Comparison of ENCODE assay signal across 16 mouse cellular contexts in the genomic region with DNA sequence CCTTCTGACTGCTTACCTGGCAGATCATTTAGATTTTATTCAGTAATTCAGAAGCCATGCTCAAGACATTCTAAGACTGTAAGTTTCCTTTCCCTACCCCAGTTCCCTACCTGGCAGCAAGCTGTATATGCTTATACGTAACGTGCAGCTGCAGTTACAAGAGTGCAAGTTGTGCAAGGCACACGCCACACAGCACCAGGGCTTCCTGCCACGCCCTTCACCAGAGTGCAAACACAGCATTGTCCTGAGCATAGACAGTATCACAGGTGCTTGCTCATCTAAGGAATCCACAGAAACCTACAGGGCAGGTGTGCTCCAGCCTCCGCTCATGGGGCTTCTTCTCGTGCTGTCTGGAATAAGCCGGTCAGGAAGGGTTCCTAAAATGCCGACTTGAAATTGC.
"Had no signal": no experiment of that assay in that cellular context is flagged by ENCODE, and none has a peak within 500 bp of the region (broad histone marks: within the 10 kb centered on the region; RNA-seq: fewer than 3 reads in every experiment).

No protein-coding gene starts in this region.

- H3K4me2 ChIP-seq: limb, embryonic 13.5 days; liver, embryonic 13.5 days; lung, embryonic 14.5 days; midbrain, embryonic 11.5 days; neural tube, embryonic 13.5 days had no signal

- DNase-seq: kidney, adult 18-20 months; kidney, postnatal 25 days; layer of hippocampus, adult 9-11 months; liver, embryonic 13.5 days; lung, embryonic 14.5 days; midbrain, embryonic 14.5 days; thymus, adult 18-20 months; thymus, postnatal 36 days had no signal

- H3K27me3 ChIP-seq: liver, embryonic 13.5 days; neural tube, embryonic 13.5 days had no signal

- H3K4me3 ChIP-seq: layer of hippocampus, adult 2 months; limb, embryonic 10.5 days; limb, embryonic 13.5 days; liver, embryonic 13.5 days; myocyte; neural tube, embryonic 13.5 days had no signal

- H3K27ac ChIP-seq: layer of hippocampus, adult 2 months; limb, embryonic 10.5 days; limb, embryonic 13.5 days; liver, embryonic 13.5 days; macrophage; neural tube, embryonic 13.5 days had no signal

- H3K9ac ChIP-seq: limb, embryonic 13.5 days; liver, embryonic 13.5 days; lung, embryonic 14.5 days; neural tube, embryonic 13.5 days had no signal

- ATAC-seq: lung, postnatal 0 days had no signal

- H3K4me1 ChIP-seq: limb, embryonic 10.5 days; limb, embryonic 13.5 days; liver, embryonic 13.5 days; neural tube, embryonic 13.5 days had no signal

- H3K9me3 ChIP-seq: limb, embryonic 10.5 days; limb, embryonic 13.5 days; liver, embryonic 13.5 days; neural tube, embryonic 13.5 days had no signal
